Mouse (Mus musculus): ENCODE data around the gene Trpc4ap. TPM values are rescaled to one million over a fixed set of nuclear protein-coding genes. Genes with fewer than 3 reads are reported as not detected.

Trpc4ap gene
- polyA plus RNA-seq, 1 experiment from 2014 or later = 132 TPM

DNA sequence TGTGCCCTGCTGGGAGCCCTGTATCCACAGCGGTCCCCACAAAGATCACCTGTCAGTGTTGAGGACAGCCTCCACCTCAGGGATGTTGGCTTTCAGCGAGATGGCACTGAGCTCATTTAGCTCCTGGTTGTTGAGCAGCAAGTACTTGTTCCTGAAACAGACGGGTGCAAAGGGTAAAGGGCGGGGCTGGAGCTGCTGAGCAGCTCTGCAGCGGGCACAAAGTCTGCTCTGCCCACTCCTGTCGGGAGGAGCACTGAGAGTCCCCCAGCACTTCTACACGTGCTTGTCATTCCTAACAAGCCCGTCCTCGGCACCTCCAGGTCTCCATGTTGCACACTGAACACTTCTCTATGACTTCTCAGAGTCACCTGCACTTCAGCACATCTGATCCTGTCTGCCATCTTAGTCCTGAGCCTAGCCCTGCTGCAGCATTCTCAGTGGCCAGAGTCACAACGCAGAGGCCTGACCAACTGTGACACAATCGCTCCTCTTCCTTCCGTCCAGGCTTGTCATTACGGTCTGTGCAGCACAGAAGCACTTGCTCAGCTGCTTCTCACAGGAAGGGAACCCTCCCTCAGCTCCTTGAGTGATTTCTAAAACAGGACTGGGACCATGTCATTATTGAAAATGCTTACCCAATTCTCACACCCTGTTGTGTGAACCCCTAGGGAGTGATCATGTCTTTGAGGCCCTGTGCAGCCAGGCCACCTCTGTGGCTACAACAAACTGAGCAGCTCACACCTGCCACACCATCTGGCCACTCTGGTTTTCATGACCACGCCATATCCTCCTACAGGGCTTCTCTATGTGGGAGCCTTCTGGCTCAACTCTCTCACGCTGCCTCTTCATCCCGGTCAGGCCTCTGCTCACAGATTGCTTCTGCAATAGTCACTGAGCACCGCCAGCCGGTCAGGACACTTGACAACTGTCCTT is 50.4 kb downstream of the Trpc4ap start:
- H3K9ac ChIP-seq = no peak overlapping the region
- no peaks in the 10 kb centered on the region for H3K27me3 ChIP-seq (ENCODE audit: insufficient read depth, low read length)
- no peak overlapping the region for H3K4me3 ChIP-seq (ENCODE audit: low read depth, low read length)
- H3K4me2 ChIP-seq = no peak overlapping the region
- TF ChIP-seq CTCF (IDR thresholded peaks at IDR 0.05; ENCODE audit: low read depth) = no peak
- H3K4me1 ChIP-seq (ENCODE audit: insufficient read depth) = no peaks in the 10 kb centered on the region
- WGBS = 84% methylated on average over 18 of the region's 18 CpGs
- no peaks in the 10 kb centered on the region for H3K9me3 ChIP-seq (ENCODE audit: low read depth, low read length)
- no peak overlapping the region for H3K27ac ChIP-seq (ENCODE audit: low read depth)
- ATAC-seq (ENCODE audit: insufficient read depth) (no peak), DNase-seq (no peak)
- H3K36me3 ChIP-seq (ENCODE audit: insufficient read depth) = peaks cover 84% of the 10 kb centered on the region

GRCm38 (mm10) chr2:155640656-155641055 is 51.5 kb downstream of the Trpc4ap start:
- Histone ChIP-seq H3K4me3 (ENCODE audit: low read depth, low read length) (no peak overlapping the region), H3K4me1 (ENCODE audit: insufficient read depth) (no peaks in the 10 kb centered on the region), H3K36me3 (ENCODE audit: insufficient read depth) (peaks cover 93% of the 10 kb centered on the region), H3K27me3 (ENCODE audit: insufficient read depth, low read length) (no peaks in the 10 kb centered on the region), H3K4me2 (no peak overlapping the region), H3K27ac (ENCODE audit: low read depth) (no peak overlapping the region), H3K9ac (no peak overlapping the region), H3K9me3 (ENCODE audit: low read depth, low read length) (no peaks in the 10 kb centered on the region)
- 90% methylated on average over 6 of the region's 6 CpGs for WGBS
- DNase-seq (no peak), ATAC-seq (ENCODE audit: insufficient read depth) (no peak)
- no peak for TF ChIP-seq CTCF (IDR thresholded peaks at IDR 0.05; ENCODE audit: low read depth)

DNA sequence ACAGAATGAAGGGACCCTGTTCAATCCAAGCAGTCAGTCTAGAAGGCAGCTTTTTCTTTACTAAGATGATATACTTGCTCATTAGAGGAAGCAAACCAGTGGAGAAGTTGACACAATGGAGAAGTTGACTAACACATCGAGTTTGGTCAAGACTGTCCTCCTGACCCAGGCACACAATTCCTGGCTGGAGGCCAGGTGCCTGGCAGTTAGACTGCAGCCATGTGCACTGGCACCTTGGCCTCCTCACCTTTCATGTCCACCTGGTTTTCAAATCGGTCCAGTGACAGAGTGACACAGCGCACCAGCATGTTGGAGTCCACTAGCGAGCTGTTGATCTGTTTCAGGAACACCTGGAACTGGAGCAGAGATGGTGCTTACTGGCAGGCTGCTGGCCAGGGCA is 54.8 kb downstream of the Trpc4ap start:
- no peaks in the 10 kb centered on the region for H3K9me3 ChIP-seq (ENCODE audit: low read depth, low read length)
- 87% methylated on average over 4 of the region's 4 CpGs for WGBS
- H3K27ac ChIP-seq (ENCODE audit: low read depth) = no peak overlapping the region
- peaks cover 97% of the 10 kb centered on the region for H3K36me3 ChIP-seq (ENCODE audit: insufficient read depth)
- 0 out of 2 replicates have a peak, but pooled peaks cover 1% of the 10 kb centered on the region for H3K27me3 ChIP-seq (ENCODE audit: insufficient read depth, low read length)
- no peak for ATAC-seq (ENCODE audit: insufficient read depth)
- DNase-seq = no peak
- H3K4me1 ChIP-seq (ENCODE audit: insufficient read depth) = no peaks in the 10 kb centered on the region
- no peak overlapping the region for H3K4me2 ChIP-seq
- no peak overlapping the region for H3K9ac ChIP-seq
- no peak overlapping the region for H3K4me3 ChIP-seq (ENCODE audit: low read depth, low read length)
- TF ChIP-seq CTCF (IDR thresholded peaks at IDR 0.05; ENCODE audit: low read depth) = no peak

DNA sequence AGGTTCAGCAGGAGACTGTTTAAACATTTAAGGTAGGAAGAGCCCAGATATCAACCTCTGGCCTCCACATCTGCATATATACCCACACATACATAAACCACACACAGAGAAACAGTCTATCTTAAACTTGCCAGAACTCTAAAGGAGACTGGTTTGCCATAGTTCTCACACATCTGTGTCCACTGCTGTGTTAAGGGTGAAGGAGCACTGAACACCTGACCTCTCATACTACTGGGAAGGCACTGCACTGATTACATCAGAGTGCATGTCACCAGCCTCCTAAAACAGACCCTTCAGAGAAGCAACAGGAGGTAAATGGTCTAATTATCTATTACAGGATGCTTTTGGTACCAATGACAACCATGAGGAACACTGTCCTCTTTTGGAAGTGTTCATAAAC is 55.3 kb downstream of the Trpc4ap start:
- Histone ChIP-seq H3K4me3 (ENCODE audit: low read depth, low read length) (no peak overlapping the region), H3K4me2 (no peak overlapping the region), H3K27me3 (ENCODE audit: insufficient read depth, low read length) (peaks cover 7% of the 10 kb centered on the region; the same call in 1 of the 2 replicates), H3K9ac (no peak overlapping the region), H3K4me1 (ENCODE audit: insufficient read depth) (no peaks in the 10 kb centered on the region), H3K27ac (ENCODE audit: low read depth) (no peak overlapping the region), H3K36me3 (ENCODE audit: insufficient read depth) (peaks cover 97% of the 10 kb centered on the region), H3K9me3 (ENCODE audit: low read depth, low read length) (no peaks in the 10 kb centered on the region)
- DNase-seq (no peak), ATAC-seq (ENCODE audit: insufficient read depth) (no peak)
- TF ChIP-seq CTCF (IDR thresholded peaks at IDR 0.05; ENCODE audit: low read depth) = no peak

GRCm38 (mm10) chr2:155635961-155636360 is 56.2 kb downstream of the Trpc4ap start:
- Histone ChIP-seq H3K27me3 (ENCODE audit: insufficient read depth, low read length) (peaks cover 16% of the 10 kb centered on the region), H3K36me3 (ENCODE audit: insufficient read depth) (peaks cover 95% of the 10 kb centered on the region), H3K27ac (ENCODE audit: low read depth) (no peak overlapping the region), H3K4me2 (no peak overlapping the region), H3K4me1 (ENCODE audit: insufficient read depth) (no peaks in the 10 kb centered on the region), H3K9ac (no peak overlapping the region), H3K9me3 (ENCODE audit: low read depth, low read length) (no peaks in the 10 kb centered on the region), H3K4me3 (ENCODE audit: low read depth, low read length) (no peak overlapping the region)
- TF ChIP-seq CTCF (IDR thresholded peaks at IDR 0.05; ENCODE audit: low read depth) = no peak
- 95% methylated on average over 8 of the region's 8 CpGs for WGBS
- DNase-seq = no peak
- ATAC-seq (ENCODE audit: insufficient read depth) = no peak

- H3K9ac ChIP-seq = no peak overlapping the region
- no peak for TF ChIP-seq CTCF (IDR thresholded peaks at IDR 0.05; ENCODE audit: low read depth)
- no peaks in the 10 kb centered on the region for H3K9me3 ChIP-seq (ENCODE audit: low read depth, low read length)
- no peak overlapping the region for H3K4me2 ChIP-seq
- H3K4me3 ChIP-seq (ENCODE audit: low read depth, low read length) = no peak overlapping the region
- no peaks in the 10 kb centered on the region for H3K4me1 ChIP-seq (ENCODE audit: insufficient read depth)
- no peak overlapping the region for H3K27ac ChIP-seq (ENCODE audit: low read depth)
- peaks cover 30% of the 10 kb centered on the region for H3K27me3 ChIP-seq (ENCODE audit: insufficient read depth, low read length)
- DNase-seq (no peak), ATAC-seq (ENCODE audit: insufficient read depth) (no peak)
- 90% methylated on average over 8 of the region's 8 CpGs for WGBS
- peaks cover 81% of the 10 kb centered on the region for H3K36me3 ChIP-seq (ENCODE audit: insufficient read depth)
Measured at GRCm38 (mm10) chr2:155634562-155634961, 57.6 kb downstream of the Trpc4ap start.

GRCm38 (mm10) chr2:155633731-155634130 is 58.5 kb downstream of the Trpc4ap start:
- DNase-seq (no peak), ATAC-seq (ENCODE audit: insufficient read depth) (no peak)
- H3K4me1 ChIP-seq (ENCODE audit: insufficient read depth) = no peaks in the 10 kb centered on the region

More at GRCm38 (mm10) chr2:155633731-155634130, 58.5 kb downstream of the Trpc4ap start:
- no peak overlapping the region for H3K4me2 ChIP-seq
- H3K4me3 ChIP-seq (ENCODE audit: low read depth, low read length) = no peak overlapping the region
- peaks cover 72% of the 10 kb centered on the region for H3K36me3 ChIP-seq (ENCODE audit: insufficient read depth)
- no peaks in the 10 kb centered on the region for H3K9me3 ChIP-seq (ENCODE audit: low read depth, low read length)
- H3K27ac ChIP-seq (ENCODE audit: low read depth) = no peak overlapping the region
- WGBS = 87% methylated on average over 9 of the region's 9 CpGs
- peaks cover 38% of the 10 kb centered on the region for H3K27me3 ChIP-seq (ENCODE audit: insufficient read depth, low read length)
- TF ChIP-seq CTCF (IDR thresholded peaks at IDR 0.05; ENCODE audit: low read depth) = no peak
- H3K9ac ChIP-seq = no peak overlapping the region

All from lung, embryonic 14.5 days (tissue).